Mouse (Mus musculus): Measurements from ENCODE around the gene Tmem130.
"Not testable (repeated sequence)": the region's sequence is repeated elsewhere in the genome, so short reads cannot be mapped to it uniquely, and the experiment has no call there.

The Tmem130 gene

GRCm38 (mm10) chr5:144761161-144761868, at the start of gene Tmem130:
Tmem130 (minus strand) TSS chr5:144761818.
- DNase-seq = peak; percentile 93

GRCm38 (mm10) chr5:144806931-144807330, 45.3 kb upstream of the Tmem130 start:
- no peak for DNase-seq

GRCm38 (mm10) chr5:144804181-144804580, 42.6 kb upstream of the Tmem130 start:
- no peak for DNase-seq

GRCm38 (mm10) chr5:144803066-144803465, 41.4 kb upstream of the Tmem130 start:
- DNase-seq = no peak

GRCm38 (mm10) chr5:144797116-144797515, 35.5 kb upstream of the Tmem130 start:
- no peak for DNase-seq

GRCm38 (mm10) chr5:144794687-144795086, 33.1 kb upstream of the Tmem130 start:
- DNase-seq = peak; percentile 22

GRCm38 (mm10) chr5:144793374-144793773, 31.8 kb upstream of the Tmem130 start:
- no peak for DNase-seq

GRCm38 (mm10) chr5:144786464-144786863, 24.8 kb upstream of the Tmem130 start:
- no peak for DNase-seq

- no peak for DNase-seq
These were observed 19.0 kb upstream of the Tmem130 start for GRCm38 (mm10) chr5:144780654-144781053.

GRCm38 (mm10) chr5:144773231-144773630, 11.6 kb upstream of the Tmem130 start:
- no peak for DNase-seq

- no peak for DNase-seq
These were observed 7.5 kb upstream of the Tmem130 start for GRCm38 (mm10) chr5:144769067-144769482.

GRCm38 (mm10) chr5:144767911-144768841, 6.6 kb upstream of the Tmem130 start:
- DNase-seq = peak; percentile 93

GRCm38 (mm10) chr5:144767106-144767798, 5.6 kb upstream of the Tmem130 start, which contains the start of gene Trrap:
Trrap (plus strand) TSS chr5:144767732.
- DNase-seq = not testable (repeated sequence)

- no peak for DNase-seq
These were observed 5.0 kb upstream of the Tmem130 start for GRCm38 (mm10) chr5:144766646-144767045.

GRCm38 (mm10) chr5:144766026-144766425, 4.4 kb upstream of the Tmem130 start:
- DNase-seq = no peak

- DNase-seq = no peak
These were observed 3.2 kb downstream of the Tmem130 start for GRCm38 (mm10) chr5:144758422-144758821.

- DNase-seq = no peak
These were observed 4.2 kb downstream of the Tmem130 start for GRCm38 (mm10) chr5:144757402-144757801.

- no peak for DNase-seq
These were observed 6.4 kb downstream of the Tmem130 start for GRCm38 (mm10) chr5:144755191-144755590.

GRCm38 (mm10) chr5:144753041-144753440, 8.6 kb downstream of the Tmem130 start:
- peak; percentile 65 for DNase-seq

- no peak for DNase-seq
These were observed 9.2 kb downstream of the Tmem130 start for GRCm38 (mm10) chr5:144752432-144752831.

GRCm38 (mm10) chr5:144737101-144737500, 24.5 kb downstream of the Tmem130 start:
- DNase-seq = no peak

- DNase-seq = peak; percentile 57
These were observed 26.7 kb downstream of the Tmem130 start for GRCm38 (mm10) chr5:144734949-144735348.

GRCm38 (mm10) chr5:144733953-144734352, 27.7 kb downstream of the Tmem130 start:
- DNase-seq = no peak
